Mouse (Mus musculus): Measurements from ENCODE around the gene Serpine2.

Gene Serpine2

DNA sequence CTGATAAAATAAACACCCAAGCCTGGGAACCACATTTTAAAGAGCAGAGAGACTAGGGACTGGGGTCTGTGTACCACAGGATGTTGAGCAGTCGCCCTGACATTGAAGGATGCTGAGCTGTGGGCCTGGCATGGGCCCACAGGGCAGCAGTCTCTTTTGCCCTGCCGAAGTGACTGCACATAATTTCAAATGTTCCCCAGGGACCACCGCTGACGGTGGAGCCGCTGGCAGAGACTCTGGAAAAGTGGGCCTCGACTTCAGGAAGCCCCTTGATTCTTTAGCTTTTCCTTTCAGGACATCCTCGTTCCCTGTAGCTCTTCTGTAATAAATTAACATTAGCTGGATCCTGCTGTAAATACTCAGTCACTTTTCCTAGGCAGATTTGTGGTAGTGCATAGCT is 103.8 kb downstream of the Serpine2 start:
- no peak for DNase-seq (ENCODE audit: low read depth)

DNA sequence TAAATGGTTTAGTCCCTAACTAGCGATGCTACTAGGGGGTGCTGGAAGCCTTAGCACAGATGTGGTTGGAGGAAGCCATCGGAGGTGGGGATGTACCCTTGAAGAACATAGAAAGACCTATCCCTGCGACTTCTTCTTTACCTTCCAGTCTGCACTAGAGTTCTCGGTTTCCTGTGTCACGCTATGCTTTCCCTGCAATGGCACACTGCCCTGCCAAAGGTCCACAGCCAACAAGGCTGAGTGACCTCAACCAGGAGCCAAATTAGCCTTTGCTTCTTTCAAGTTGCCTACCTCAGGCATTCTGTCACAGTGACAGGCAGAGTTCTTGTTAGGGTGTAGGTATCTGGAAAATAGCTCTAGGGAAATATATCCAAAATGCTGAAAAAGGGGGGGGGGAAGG is 104.6 kb downstream of the Serpine2 start:
- DNase-seq (ENCODE audit: low read depth): no peak

DNA sequence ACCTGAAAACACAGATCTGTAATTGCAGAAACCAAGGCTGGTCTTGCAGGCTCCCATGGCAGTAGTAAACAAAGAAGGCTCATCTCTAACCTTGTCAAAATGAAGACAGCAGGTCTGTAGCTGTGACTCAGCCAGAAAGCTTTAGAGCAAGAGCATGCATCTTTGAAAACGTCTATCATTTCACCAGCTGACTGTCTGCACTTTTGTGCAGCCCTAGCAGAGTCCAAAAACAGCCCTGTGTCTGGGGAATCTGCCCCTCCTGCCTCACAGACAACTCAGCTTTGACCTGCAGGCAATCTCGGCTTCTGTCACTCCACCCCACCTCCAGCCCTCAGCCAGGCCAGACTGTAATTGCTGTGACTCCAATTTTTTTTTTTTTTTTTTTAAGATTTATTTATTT is 105.6 kb downstream of the Serpine2 start:
- DNase-seq (ENCODE audit: low read depth): no peak

DNA sequence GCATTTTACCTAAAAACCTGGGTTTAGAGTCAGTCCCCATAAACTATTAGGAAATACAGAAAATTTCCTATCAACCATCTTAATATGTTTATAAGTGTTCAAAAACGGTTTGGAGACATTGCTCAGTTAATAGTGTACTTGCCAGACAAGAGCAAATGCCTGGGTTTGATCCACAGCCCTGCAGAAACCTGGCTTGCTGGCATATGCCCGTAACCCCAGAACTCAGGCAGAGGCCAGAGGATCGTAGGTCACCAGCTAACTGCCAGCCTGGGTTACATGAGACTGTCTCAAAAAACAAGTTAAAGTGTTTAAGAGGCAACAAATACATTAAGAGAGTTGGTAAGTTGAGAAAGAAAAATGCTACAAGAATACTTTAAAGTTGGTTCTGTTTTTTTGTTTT is 106.0 kb downstream of the Serpine2 start:
- DNase-seq (ENCODE audit: low read depth): no peak

DNA sequence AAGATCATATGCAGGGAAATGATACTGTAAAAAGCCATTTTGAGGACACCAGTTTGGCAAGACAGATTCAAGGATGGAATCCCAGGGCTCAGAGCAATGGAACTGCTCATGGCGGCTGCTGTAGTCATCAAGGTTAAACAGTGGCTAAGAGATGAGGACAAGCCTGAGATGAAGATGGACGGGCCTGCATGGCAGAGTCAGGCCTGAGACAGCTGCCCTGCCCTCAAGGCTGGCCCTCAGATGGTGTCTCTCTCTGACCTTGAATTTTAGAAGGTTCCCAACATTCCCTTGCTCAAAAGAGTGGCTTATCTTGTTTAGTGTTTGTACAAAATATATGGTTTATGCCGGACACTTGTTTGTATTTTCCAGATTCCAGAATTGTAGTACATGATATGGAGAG is 107.5 kb downstream of the Serpine2 start:
- DNase-seq (ENCODE audit: low read depth): no peak

DNA sequence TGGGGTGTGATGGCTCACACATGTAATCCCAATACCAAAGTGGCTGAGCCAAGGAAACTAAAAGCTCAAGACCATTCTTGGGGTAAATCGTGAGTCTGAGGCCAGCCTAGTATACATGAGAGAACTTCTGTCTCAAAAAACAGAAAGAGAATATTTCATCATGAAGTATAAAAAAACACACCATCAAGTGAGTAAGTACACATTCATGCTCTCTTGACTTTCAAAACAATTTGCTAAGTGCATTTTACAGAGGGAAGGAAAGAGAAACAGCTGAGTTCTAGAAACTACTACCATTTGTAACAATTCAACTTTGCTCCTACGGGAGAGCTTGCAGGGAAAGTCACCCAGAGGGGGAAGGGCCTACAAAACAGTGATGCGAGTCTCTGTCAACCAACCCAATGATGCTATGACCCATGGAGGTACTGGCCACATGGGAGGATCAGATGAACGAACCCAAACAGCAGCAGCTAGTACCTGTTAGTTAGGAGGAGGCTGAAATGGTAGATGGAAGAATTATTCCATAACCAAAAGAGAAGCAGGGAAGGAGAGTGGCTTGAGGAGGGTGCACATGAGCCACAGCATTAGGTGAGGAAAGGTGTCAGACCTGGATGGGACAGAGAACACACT is 108.2 kb downstream of the Serpine2 start:
- DNase-seq (ENCODE audit: low read depth): no peak

DNA sequence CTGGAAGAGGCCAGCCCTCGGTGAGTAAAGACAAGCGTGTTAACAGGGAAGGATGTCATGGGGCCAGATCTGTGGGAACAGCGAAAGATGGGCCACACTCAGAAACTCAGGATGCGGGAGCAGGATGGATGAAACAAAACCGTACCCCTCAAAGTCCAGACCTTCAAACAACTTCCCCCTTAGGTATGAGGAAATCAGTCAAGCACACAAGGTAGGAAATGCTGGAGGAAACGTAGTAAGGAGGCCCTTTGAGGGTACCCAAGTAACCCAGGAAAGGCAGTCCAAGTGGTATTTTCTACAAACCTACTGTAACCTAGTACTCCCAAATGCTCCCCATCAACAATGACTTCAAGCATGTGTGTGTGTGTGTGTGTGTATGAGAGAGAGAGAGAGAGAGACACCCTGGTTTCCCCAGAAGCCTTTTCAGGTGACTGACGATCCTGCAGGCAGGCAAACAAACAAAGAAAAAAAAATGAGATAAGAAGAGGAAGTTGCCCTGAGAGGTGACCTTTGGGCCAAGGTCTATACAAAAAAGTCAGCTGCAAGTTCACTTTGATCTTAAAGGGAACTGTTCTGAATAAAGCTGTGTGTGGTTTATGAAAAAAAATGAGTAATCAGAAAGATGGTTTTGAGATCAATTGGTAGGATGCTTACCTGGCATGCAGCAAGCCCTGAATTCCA is 108.8 kb downstream of the Serpine2 start:
- peak; percentile 60 for DNase-seq (ENCODE audit: low read depth)

DNA sequence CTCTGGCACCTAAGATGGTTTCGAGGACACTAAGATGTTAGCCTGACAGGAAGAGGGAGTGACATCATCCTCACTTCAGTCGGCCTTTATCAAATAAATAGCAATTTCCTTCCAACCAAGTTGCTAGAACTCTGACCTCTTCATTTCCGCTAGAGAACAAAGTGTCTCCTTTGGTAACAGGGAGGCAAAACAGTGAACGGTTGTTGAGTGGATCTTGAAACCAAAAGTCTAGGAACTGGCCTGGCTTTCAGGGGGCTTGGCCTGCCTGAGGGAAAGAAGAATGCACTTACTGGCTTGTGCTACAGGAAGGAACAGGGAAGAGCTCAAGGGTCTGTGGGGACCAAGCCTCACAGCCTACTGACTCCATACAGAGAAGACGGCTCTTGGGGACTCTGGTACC is 109.8 kb downstream of the Serpine2 start:
- DNase-seq (ENCODE audit: low read depth): peak; percentile 68

DNA sequence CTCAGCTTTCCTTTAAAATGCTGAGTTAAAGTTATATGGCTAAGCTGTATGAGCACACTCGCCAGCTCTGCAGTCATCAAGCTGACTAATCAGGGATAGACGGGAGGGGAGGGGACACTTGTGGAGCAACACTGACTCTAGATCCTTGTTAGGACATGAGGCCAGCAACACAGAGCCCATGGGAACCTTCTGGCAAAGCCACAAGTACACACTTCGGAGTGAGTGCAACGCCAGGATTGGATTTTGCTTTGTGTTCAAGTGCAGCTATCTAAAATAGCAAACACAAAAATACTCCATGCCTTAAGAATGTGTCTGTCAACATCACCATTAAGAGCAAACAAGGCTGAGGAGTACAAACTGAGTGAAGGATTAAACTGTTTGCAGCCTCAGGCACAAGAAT is 114.9 kb downstream of the Serpine2 start:
- DNase-seq (ENCODE audit: low read depth): no peak

All from naive thymus-derived CD4-positive, alpha-beta T cell, adult 2 months (primary cell).